Mouse (Mus musculus): ENCODE data around the gene Cplx3.

- TF ChIP-seq CTCF (conservative IDR thresholded peaks at IDR 0.05; ENCODE audit: insufficient read depth, insufficient read length, low read depth, low read length) (no peak), POLR2A (IDR thresholded peaks at IDR 0.05; ENCODE audit: low read depth, low read length) (no peak)
These were observed 11.6 kb upstream of the Cplx3 start for GRCm38 (mm10) chr9:57617556-57618169.
